Mouse (Mus musculus) liver, embryonic 11.5 days (tissue): ENCODE measurements around the gene Trex1. TPM values are rescaled to one million over a fixed set of nuclear protein-coding genes. Genes with fewer than 3 reads are reported as not detected.

Source experiments
- ATAC-seq: fragments of 200-750 bp; cut with Nextera tagmentation; replicated peaks from 2 replicates; pipeline ENCODE4 v1.8.0; 2017; ENCODE audit warnings: moderate number of reproducible peaks, mild to moderate bottlenecking, moderate TSS enrichment, moderate library complexity; ENCODE audit not compliant: low FRiP score
- DNase-seq: peaks from one replicate; pipeline ENCODE4 v3.0.0-alpha.2; 2017; ENCODE audit warnings: low spot score
- H3K27ac ChIP-seq: fragments of 300-500 bp; sonication (generic); 2 replicates; pipeline ENCODE4 v1.5.1; 2014; ENCODE audit warnings: mild to moderate bottlenecking, low read depth, low read length, control low read depth
- H3K27me3 ChIP-seq: fragments of 300-500 bp; sonication (generic); replicated peaks from 2 replicates; pipeline ENCODE4 v1.6.1; 2014; ENCODE audit warnings: low read length, mixed read lengths; ENCODE audit not compliant: control insufficient read depth, insufficient read depth
- H3K36me3 ChIP-seq: fragments of 300-500 bp; sonication (generic); 2 replicates; pipeline ENCODE4 v1.6.1; 2014; ENCODE audit warnings: mild to moderate bottlenecking, low read length, moderate library complexity, mixed read lengths; ENCODE audit not compliant: control insufficient read depth, insufficient read depth
- H3K4me1 ChIP-seq: fragments of 300-500 bp; sonication (generic); replicated peaks from 2 replicates; pipeline ENCODE4 v1.6.1; 2014; ENCODE audit warnings: low read length, mixed read lengths; ENCODE audit not compliant: control insufficient read depth, insufficient read depth
- H3K4me2 ChIP-seq: fragments of 300-500 bp; sonication (generic); 2 replicates; pipeline ENCODE4 v1.6.1; 2014; ENCODE audit warnings: mild to moderate bottlenecking, control low read depth, moderate library complexity
- H3K4me3 ChIP-seq: fragments of 300-500 bp; sonication (generic); 2 replicates; pipeline ENCODE4 v1.5.1; 2014; ENCODE audit warnings: low read depth, low read length, control low read depth
- H3K9ac ChIP-seq: fragments of 300-500 bp; sonication (generic); 2 replicates; pipeline ENCODE4 v1.6.1; 2014; ENCODE audit warnings: low read depth, low read length, control low read depth
- H3K9me3 ChIP-seq: fragments of 300-500 bp; sonication (generic); 2 replicates; pipeline ENCODE4 v1.6.1; 2016; ENCODE audit warnings: low read length, inconsistent platforms, mixed read lengths; ENCODE audit not compliant: control insufficient read depth
- WGBS: fragments of 180-500 bp; shearing (Covaris S2); extraction: QIAGEN DNeasy Blood & Tissue Kit; methylation state at CpG from one replicate; pipeline ENCODE4 v1.1.7; 2014; 5-methylcytosine and 5-hydroxymethylcytosine counted together
- polyA plus RNA-seq: library from polyadenylated mRNA; unstranded; fragments of >200 nt; fragmentation: Nextera tagmentation; extraction: Ambion mirVana; gene quantifications from 2 replicates; pipeline ENCODE4 v1.2.1, GENCODE M21; 2014

Trex1 gene
- polyA plus RNA-seq, 1 experiment from 2014 or later, result 9.7 TPM

GRCm38 (mm10) chr9:109056916-109057315 is 2.6 kb downstream of the Trex1 start:
- Histone ChIP-seq H3K9ac (no peak overlapping the region), H3K9me3 (no peaks in the 10 kb centered on the region), H3K27ac (no peak overlapping the region), H3K4me1 (peaks cover 20% of the 10 kb centered on the region), H3K4me2 (no peak overlapping the region), H3K4me3 (no peak overlapping the region), H3K27me3 (no peaks in the 10 kb centered on the region), H3K36me3 (peaks cover 19% of the 10 kb centered on the region)
- WGBS, result 86% methylated on average over 4 of the region's 4 CpGs
- DNase-seq (no peak), ATAC-seq (no peak)

DNA sequence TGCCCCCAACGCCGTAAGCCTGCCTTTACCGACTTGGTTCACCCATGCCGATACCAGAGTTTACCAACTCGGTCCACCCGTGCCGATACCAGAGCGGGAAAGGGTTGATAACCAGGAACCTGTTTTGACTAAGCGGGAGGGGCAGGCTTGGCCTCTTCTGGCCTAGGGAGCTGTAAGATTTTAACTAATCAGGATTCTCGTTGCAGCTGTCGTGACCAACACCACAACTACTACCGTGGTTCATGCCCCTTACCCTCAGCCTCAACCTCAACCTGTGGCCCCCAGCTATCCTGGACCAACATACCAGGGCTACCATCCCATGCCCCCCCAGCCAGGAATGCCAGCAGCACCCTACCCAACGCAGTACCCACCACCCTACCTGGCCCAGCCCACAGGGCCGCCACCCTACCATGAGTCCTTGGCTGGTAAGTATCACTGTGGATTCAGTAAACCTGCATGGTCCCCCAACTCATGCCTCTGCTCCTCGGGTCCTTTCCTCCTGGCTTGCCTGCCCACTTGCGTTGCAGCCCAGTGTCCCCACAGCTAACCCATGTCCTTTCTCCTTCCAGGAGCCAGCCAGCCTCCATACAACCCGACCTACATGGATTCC is 3.3 kb downstream of the Trex1 start:
- H3K4me2 ChIP-seq, result no peak overlapping the region; the same call in 1 of the 2 replicates
- 88% methylated on average over 17 of the region's 17 CpGs for WGBS
- no peak overlapping the region for H3K9ac ChIP-seq
- no peaks in the 10 kb centered on the region for H3K27me3 ChIP-seq
- H3K27ac ChIP-seq, result no peak overlapping the region
- H3K9me3 ChIP-seq, result no peaks in the 10 kb centered on the region
- peaks cover 18% of the 10 kb centered on the region for H3K36me3 ChIP-seq
- ATAC-seq (no peak), DNase-seq (no peak)
- peaks cover 20% of the 10 kb centered on the region for H3K4me1 ChIP-seq
- no peak overlapping the region for H3K4me3 ChIP-seq

DNA sequence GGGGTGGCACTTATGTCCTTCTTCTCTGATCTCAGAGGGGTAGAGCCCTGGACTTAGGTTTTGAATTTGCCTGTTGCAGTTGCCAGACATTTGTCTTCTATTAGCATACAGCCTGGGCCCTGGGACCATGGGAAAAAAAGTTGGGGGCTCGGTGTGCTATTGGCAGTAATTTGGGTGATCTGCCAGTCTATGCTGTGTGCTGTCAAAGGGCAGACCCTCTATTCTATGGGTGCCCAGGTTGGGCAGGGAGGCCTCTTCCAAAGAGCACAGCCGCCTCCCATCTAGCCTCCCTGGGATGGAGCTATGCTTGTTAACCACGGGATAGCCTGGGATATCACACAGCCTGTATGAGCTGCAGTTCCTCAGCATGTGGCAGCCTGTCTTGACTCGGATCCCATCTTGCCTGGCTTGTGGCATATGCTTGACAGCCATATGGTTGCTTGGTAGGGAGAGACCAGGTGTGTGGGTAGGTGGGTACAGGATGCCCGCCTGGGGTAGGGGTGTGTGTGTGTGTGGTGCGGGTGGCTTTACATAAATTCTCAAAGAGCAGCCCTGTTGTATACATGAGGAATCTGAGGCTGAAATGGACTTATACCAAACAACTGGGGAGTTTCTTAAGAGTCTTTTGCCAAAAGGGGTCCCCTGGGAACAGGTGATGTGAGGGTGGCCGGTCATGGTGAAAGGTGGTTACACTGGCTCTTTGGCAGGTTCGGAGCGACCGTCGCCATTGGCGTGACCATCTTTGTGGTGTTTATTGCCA is 4.1 kb downstream of the Trex1 start:
- Histone ChIP-seq H3K4me2 (peak overlapping the region; percentile 64), H3K27ac (peak overlapping the region; percentile 62), H3K9me3 (no peaks in the 10 kb centered on the region), H3K9ac (peak overlapping the region; percentile 59), H3K36me3 (peaks cover 18% of the 10 kb centered on the region), H3K4me1 (peaks cover 20% of the 10 kb centered on the region), H3K4me3 (peak overlapping the region; percentile 35), H3K27me3 (no peaks in the 10 kb centered on the region)
- ATAC-seq, result no peak
- no peak for DNase-seq
- 92% methylated on average over 12 of the region's 12 CpGs for WGBS

DNA sequence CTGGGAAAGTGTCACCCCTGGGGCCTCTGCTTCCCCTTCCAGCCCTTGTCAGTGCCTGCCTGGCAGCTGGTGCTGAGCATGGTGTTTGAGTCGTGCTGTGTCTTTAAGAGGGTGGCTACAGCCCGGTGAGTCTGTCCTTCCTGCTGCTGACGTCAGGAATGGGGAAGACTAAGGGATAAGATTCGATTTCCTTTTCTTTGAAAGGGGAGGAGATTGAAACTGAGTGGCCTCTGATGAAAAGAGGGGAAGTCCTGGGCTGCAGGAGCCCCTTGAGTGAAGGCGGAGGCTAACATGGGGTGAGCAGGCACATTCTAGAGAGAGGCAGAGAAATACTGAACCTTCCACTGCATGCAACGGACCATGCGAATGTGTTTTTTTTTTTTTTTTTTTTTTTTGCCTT is 4.8 kb downstream of the Trex1 start:
- no peaks in the 10 kb centered on the region for H3K9me3 ChIP-seq
- 2% methylated on average over 6 of the region's 7 CpGs for WGBS
- peaks cover 20% of the 10 kb centered on the region for H3K4me1 ChIP-seq
- H3K9ac ChIP-seq, result peak overlapping the region; percentile 59
- peak overlapping the region; percentile 35 for H3K4me3 ChIP-seq
- peak; percentile 62 for ATAC-seq
- no peaks in the 10 kb centered on the region for H3K27me3 ChIP-seq
- peak overlapping the region; percentile 62 for H3K27ac ChIP-seq
- peaks cover 18% of the 10 kb centered on the region for H3K36me3 ChIP-seq
- DNase-seq, result no peak
- H3K4me2 ChIP-seq, result peak overlapping the region; percentile 64

DNA sequence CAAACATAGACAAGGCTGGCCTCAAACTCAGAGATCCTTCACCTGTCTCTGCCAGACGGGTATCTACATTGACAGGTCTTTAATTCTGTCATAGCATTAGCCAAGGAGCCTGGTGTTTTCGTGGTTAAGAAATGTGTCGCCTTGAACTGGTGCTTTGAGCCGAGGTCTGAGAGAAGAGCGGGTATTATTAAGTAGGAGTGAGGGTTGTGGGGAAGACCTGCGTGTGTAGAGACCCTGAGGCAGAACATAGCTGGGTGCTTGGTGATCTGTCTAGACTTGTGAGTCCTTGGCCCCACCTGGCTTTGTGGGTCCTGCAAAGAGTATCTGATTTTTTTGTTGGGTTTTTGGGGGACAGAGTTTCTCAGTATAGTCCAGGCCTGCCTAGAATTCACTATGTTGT is 5.7 kb downstream of the Trex1 start:
- no peak overlapping the region for H3K4me2 ChIP-seq
- no peak overlapping the region for H3K4me3 ChIP-seq
- peaks cover 17% of the 10 kb centered on the region for H3K4me1 ChIP-seq
- H3K9me3 ChIP-seq, result no peaks in the 10 kb centered on the region
- H3K27ac ChIP-seq, result no peak overlapping the region
- no peak overlapping the region for H3K9ac ChIP-seq
- DNase-seq (no peak), ATAC-seq (no peak)
- H3K27me3 ChIP-seq, result no peaks in the 10 kb centered on the region
- 76% methylated on average over 6 of the region's 6 CpGs for WGBS
- peaks cover 18% of the 10 kb centered on the region for H3K36me3 ChIP-seq

DNA sequence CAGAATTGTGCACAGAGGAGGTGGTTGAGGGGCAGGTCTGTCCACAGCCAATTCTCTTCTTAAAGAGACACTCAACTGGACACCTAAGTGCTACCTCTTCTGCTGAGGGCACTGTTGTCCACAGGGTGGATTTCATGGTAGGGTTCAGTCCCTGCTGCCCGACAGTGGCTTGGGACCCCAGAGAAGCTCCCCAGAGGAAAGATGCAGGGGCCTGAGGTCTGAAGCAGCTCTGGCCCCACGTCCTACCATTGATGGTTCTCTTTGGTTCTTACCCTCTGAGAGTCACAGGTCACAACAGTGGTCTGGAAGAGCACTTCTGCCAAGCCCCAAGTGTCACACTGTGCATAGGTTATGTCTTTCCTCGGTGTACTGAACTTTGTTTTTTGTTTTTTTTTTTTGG is 6.2 kb downstream of the Trex1 start:
- Histone ChIP-seq H3K27me3 (no peaks in the 10 kb centered on the region), H3K9me3 (no peaks in the 10 kb centered on the region), H3K27ac (no peak overlapping the region), H3K36me3 (peaks cover 18% of the 10 kb centered on the region), H3K4me3 (no peak overlapping the region), H3K4me2 (no peak overlapping the region), H3K4me1 (peaks cover 12% of the 10 kb centered on the region), H3K9ac (no peak overlapping the region)
- no peak for DNase-seq
- 84% methylated on average over 3 of the region's 3 CpGs for WGBS
- no peak for ATAC-seq

GRCm38 (mm10) chr9:109052490-109053260 is 6.9 kb downstream of the Trex1 start:
- H3K9me3 ChIP-seq, result no peaks in the 10 kb centered on the region
- H3K9ac ChIP-seq, result no peak overlapping the region
- no peak overlapping the region for H3K4me2 ChIP-seq
- peaks cover 11% of the 10 kb centered on the region for H3K4me1 ChIP-seq
- ATAC-seq (no peak), DNase-seq (no peak)
- no peaks in the 10 kb centered on the region for H3K27me3 ChIP-seq
- H3K36me3 ChIP-seq, result peaks cover 13% of the 10 kb centered on the region
- H3K27ac ChIP-seq, result no peak overlapping the region
- 88% methylated on average over 9 of the region's 9 CpGs for WGBS
- no peak overlapping the region for H3K4me3 ChIP-seq

- Histone ChIP-seq H3K27me3 (no peaks in the 10 kb centered on the region), H3K4me2 (no peak overlapping the region), H3K9ac (no peak overlapping the region), H3K4me3 (no peak overlapping the region), H3K27ac (no peak overlapping the region), H3K9me3 (no peaks in the 10 kb centered on the region), H3K36me3 (peaks cover 8% of the 10 kb centered on the region; the same call in 1 of the 2 replicates), H3K4me1 (peaks cover 11% of the 10 kb centered on the region)
- DNase-seq, result no peak
- WGBS, result 88% methylated on average over 10 of the region's 10 CpGs
- no peak for ATAC-seq
These were observed 7.7 kb downstream of the Trex1 start for GRCm38 (mm10) chr9:109051651-109052489.
